Mouse (Mus musculus): ENCODE measurements around the gene Dennd1a. TPM values are rescaled to one million over a fixed set of nuclear protein-coding genes. Genes with fewer than 3 reads are reported as not detected.

The Dennd1a gene
- total RNA-seq, 1 experiment from 2014 or later, result 16.1 TPM

DNA sequence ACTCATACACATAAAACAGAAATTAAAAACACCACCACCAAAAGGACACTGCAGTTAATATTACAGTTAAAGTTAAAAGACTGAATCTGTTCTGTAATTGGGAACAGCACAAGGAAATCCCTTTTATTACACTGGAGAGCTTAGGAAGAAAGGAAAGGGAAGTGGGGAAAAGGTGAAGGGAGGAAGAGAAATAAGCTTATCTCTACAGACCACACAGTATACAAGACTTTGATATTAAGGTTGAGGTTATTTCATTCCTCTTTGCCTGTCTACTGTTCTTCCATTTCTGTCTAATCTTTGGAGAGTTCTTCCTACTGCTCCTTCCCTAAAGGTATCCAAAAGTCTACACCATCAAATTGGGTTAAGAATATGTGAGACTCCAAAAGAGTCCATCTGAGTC lies 28.1 kb downstream of the Dennd1a start:
- ATAC-seq (replicated peaks; ENCODE audit: insufficient number of reproducible peaks, low FRiP score, low TSS enrichment, poor library complexity, severe bottlenecking), result no peak

DNA sequence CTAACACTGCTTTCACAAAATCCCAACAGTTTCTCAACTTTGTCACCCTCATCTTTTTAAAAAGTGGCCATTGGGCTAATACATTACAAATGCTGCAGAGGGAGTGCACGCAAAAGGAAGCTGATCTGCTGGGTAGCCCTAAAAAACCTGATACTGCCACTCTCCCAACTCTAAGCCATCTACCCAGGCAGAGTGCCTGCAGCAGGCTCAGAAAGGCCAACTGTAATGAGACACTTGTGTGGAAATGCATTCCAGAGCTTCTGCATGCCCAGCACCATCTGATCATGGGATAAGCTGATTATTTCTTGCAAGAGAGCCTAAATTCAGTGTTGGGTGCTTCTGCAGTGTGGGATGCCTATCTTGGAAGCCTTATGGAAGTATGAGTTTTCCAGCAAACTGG lies 49.6 kb downstream of the Dennd1a start:
- ATAC-seq (replicated peaks; ENCODE audit: insufficient number of reproducible peaks, low FRiP score, low TSS enrichment, poor library complexity, severe bottlenecking), result no peak

DNA sequence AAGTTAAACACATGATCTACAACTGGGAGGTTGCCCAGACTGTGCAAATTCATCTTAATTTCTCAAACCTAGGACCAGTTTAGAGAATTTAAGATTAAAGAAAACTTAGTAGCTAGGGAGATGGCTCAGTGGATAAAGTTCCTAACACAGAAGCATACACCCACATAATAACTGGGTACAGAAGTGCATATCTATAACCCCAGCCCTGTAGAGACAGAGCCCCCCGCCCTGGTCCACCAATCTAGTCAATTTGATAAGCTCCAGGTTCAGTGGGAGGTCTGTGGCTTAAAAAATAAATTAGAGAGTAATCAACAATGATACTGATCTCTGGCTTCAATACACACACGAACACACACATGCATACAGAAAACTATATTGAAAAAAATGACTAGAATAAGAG lies 51.6 kb downstream of the Dennd1a start:
- no peak for ATAC-seq (replicated peaks; ENCODE audit: insufficient number of reproducible peaks, low FRiP score, low TSS enrichment, poor library complexity, severe bottlenecking)

DNA sequence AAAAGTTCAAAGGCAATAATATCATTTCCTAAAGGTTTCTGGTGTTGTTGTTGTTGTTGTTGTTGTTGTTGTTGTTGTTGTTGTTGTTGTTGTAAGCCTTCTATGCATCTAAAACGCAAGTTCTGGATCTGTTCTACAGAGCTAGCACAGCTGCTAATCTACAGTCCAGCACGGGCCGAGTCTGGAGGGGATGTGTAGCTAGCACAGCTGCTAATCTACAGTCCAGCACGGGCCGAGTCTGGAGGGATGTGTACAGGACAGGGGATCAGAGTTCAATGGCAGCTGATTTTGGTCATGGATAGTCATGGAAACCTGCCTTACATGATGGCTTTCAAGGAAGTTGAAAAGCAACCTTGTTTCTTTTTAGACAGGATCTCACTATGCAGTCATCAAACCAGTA lies 57.3 kb downstream of the Dennd1a start:
- ATAC-seq (replicated peaks; ENCODE audit: insufficient number of reproducible peaks, low FRiP score, low TSS enrichment, poor library complexity, severe bottlenecking), result no peak

DNA sequence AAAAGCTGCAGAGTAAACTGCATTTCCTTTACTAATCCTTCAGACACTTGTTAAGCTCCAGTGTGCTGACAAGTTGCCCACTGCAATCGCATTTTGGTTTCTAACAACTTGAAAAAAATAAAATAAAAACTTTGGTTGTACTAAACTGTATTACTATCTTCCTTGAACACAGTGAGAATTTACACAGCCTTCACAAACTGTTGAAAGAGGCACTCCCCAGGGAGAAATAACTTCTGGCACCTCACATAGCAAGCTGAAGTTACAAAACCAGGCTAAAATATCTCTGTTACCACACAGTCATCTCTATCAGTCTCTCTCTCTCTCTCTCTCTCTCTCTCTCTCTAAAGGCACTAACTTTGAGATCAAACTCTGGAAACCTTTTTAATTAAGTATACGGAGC lies 63.4 kb downstream of the Dennd1a start:
- no peak for ATAC-seq (replicated peaks; ENCODE audit: insufficient number of reproducible peaks, low FRiP score, low TSS enrichment, poor library complexity, severe bottlenecking)

DNA sequence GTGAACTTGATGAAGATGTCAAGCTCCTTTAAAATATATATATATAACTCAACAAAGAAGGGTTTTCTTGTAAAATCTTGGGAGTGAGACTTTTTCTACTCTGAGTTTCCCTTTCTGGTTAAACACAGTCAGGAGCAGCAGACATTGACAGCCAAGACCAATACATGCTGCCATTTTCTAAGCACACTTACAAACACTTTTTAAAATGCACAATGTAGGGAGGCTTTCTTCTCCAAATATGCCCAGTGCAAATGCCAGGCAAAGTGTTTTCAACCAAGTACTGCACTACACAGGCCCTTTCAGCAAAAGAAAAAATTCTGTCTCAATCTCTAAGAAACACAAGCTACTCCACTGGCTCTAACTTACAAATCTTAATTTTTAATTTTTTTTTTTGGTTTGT lies 65.7 kb downstream of the Dennd1a start:
- ATAC-seq (replicated peaks; ENCODE audit: insufficient number of reproducible peaks, low FRiP score, low TSS enrichment, poor library complexity, severe bottlenecking), result no peak

DNA sequence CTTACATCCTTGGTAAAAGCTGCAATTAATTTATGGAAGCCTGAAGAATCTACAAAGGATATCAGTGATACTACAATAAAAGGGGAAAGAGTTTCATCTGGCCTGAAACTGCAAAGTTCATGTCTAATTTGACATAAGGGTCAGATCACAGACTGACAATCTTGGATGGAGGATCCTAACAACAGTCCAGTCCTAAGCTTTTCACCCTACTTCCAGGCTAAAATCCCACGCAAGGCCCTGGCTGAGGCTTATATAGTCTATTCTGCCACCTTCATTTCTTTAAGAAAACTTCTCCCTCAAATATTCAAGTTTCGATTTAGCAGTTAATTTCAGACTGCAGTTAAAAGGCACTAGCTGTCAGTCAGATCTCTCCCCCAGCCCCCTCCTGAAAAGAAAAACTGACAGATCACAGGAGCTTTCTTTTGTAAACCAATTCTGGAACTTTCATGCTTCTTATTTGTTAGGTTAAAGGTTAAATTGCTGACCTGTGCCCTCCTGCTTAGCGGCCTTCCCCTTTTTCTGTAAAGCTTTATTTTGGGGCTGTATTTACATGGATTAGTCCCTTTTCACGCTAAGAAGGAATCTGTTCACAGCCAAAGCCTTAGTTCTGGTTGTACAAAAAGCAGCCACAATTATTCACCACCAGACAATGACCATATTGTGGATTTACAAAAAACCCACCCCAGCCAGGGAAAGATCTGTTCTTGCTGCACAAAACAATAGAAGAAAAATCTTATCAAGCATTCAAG lies 66.3 kb downstream of the Dennd1a start:
- no peak for ATAC-seq (replicated peaks; ENCODE audit: insufficient number of reproducible peaks, low FRiP score, low TSS enrichment, poor library complexity, severe bottlenecking)

DNA sequence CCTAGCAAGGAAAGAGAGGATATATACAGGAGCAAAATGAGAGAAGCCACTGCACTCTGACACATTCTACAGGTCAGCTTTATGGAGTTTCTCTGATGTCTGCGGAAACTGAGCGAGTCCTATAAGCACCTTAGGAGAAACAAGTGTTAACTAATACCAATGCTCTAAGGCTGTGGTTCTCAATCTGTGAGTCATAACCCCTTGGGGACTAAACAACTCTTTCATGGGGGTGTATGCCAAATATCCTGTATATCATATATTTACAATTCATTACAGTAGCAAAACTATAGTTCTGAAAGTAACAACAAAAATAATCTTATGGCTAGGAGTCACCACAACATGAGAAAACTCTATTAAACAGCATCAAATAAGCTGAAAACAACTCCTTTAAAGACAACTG lies 67.5 kb downstream of the Dennd1a start:
- no peak for ATAC-seq (replicated peaks; ENCODE audit: insufficient number of reproducible peaks, low FRiP score, low TSS enrichment, poor library complexity, severe bottlenecking)

DNA sequence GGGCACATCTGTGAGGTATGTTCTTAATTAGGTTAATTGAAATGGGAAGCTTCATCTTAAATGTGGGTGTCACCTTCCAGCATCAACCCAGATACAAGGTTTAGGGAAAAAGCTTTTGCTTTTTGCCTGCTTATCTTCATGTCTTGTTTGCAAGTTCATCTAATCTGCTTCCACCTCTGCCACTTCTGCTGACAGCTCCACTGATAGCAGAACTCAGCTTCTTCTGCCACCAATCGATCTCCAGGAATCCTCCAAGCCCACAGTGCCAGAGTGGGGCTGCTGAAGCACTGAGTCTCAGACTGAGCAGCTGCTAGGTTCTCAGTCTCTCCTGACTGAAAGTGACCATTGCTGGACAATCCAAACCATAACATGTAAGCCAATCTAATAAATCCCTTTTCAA lies 74.1 kb downstream of the Dennd1a start:
- no peak for ATAC-seq (replicated peaks; ENCODE audit: insufficient number of reproducible peaks, low FRiP score, low TSS enrichment, poor library complexity, severe bottlenecking)

DNA sequence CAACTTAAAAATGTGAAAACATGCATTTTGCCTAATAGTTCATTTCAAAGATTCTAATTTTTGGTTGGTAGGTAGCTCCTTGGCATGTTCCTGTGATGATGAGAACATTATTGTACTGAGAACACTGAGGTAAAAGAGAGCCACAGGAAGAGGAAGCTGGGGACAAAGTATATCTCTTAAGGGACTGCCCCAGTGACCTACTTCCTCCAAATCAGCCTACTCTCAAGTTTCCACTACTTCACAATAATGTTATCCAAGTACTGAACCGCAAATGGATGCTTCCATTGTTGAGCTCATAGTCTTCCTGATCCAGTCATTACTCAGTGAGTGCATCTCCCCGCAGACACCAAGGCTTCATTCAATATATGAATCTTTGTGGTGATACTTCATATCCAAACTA lies 75.8 kb downstream of the Dennd1a start:
- ATAC-seq (replicated peaks; ENCODE audit: insufficient number of reproducible peaks, low FRiP score, low TSS enrichment, poor library complexity, severe bottlenecking), result peak; percentile 84

DNA sequence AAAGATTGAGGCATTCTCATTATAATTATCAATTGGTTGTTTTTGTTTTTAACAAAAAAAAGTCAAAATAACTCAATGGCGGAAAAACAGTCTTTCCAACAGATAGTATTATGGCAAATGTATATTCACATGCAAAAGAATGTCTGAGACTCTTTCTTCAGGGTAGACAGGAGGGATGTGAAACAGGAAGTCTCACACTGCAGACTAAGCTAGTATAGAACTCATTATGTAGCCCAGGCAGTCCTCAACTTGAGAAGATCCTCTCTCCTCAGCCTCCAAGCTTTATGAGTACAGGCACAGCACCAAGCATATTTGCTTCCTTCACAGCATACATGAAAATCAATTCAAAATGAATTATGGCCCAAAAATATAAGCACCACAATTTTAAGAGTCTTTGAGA lies 79.4 kb downstream of the Dennd1a start:
- ATAC-seq (replicated peaks; ENCODE audit: insufficient number of reproducible peaks, low FRiP score, low TSS enrichment, poor library complexity, severe bottlenecking), result no peak

DNA sequence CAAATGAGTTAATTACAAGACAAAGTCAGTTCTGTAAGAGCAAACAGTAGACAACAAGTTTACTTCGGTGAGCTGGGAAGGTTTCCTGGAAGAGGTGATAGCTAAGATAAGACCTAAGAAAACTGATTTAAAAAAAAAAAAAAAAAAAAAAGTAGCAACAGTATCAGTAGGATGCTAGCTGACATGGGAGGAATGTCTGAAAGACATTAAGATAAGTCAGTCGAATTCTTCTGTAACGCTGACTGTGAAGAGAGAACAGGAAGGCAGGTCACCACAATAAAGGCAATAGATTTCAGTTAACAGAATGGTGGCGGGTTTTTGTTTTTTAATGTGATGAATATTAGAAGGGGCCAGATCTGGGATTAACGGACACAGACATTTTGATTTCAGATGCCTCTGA lies 81.9 kb downstream of the Dennd1a start:
- ATAC-seq (replicated peaks; ENCODE audit: insufficient number of reproducible peaks, low FRiP score, low TSS enrichment, poor library complexity, severe bottlenecking), result no peak

DNA sequence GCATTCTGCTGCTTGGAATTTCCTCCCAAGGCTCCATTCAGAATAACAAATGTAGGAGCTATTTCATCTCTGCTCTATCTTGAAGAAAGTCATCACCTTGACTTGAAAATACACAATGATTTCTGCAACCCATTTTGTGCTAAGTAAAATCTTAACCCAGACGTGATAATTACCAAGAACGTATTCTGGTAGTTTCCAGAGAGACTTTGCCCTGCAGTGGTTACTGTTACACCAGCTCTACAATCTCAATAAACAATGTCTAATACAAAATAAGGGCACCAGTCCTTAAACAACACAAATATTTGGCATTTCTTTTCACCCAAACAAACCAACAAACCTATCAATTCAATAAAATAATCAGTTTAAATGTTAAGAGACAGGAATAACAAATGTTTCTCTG lies 82.5 kb downstream of the Dennd1a start:
- no peak for ATAC-seq (replicated peaks; ENCODE audit: insufficient number of reproducible peaks, low FRiP score, low TSS enrichment, poor library complexity, severe bottlenecking)

DNA sequence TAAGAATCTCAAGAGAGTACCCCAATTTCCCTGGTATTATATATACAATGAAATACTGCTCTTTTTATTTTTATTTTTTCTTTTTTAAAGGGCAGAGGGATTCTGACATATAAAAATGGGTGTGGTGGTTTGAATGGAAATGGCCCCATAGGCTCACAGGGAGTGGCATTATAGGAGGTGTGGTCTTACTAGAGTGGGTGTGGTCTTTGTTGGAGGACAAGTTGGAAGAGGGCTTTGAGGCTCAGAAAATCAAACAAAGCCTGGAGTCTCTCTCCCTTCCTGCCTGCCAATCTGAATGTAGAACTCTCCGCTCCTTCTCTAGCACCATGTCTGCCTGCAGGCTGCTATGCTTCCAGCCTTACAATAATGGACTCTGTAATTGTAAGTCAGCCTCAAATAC lies 89.1 kb downstream of the Dennd1a start:
- no peak for ATAC-seq (replicated peaks; ENCODE audit: insufficient number of reproducible peaks, low FRiP score, low TSS enrichment, poor library complexity, severe bottlenecking)

DNA sequence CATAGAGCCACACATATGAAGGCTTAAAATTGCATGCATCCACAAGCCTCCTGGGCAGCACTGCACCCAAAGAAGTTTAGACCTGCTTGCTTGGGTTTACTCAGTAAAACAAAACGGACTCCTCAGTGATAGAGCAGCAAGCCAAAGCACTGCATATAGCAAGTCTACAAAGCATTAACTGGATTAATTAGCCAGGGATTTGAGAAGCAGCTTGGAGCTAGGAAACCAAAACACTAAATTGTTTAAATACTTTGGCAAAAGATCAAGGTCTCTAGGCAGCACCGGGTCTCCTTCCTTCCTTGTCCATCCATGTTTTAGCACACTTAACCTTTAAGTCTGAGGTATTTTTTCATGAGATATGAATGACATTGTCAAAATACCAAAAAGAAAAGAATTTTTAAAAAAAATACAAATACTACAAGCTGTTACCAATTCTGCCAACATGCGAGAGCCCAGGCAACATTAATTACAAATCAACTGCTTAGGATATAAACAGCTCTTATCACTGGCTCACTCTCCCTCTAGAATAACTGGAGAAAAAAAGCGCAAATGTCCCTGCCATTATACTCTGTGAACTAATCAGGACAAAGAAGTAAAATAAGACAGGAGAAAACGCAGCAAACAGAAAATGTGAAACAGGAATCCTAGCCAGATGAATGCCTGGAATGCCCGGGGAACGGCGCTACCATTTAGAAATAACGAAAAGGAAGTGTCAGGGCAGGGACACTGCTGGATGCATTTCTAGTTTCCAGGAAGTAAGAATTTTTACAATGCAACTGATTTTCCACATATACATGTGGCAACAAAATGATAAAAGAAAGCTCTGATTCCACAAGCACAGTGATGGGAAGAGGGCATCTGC lies 90.8 kb downstream of the Dennd1a start:
- ATAC-seq (replicated peaks; ENCODE audit: insufficient number of reproducible peaks, low FRiP score, low TSS enrichment, poor library complexity, severe bottlenecking), result no peak

DNA sequence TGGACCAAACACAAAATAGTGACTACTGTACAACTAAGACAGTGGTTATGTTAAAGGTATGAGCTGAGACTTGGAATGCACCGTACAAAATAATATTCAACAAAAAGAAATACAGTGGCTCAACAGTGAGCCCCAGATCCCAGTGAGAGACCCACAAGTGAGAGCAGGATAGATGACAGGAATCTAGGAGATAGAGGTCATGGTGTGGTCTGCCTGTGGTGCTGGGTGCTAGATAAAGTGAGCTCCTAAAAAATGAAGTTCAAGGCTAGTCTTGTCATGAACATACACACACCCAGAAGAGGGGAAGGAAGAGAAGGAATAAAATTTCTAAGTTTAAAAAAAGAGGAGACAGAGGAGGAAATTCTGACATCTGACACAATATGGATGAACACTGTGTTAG lies 95.2 kb downstream of the Dennd1a start:
- no peak for ATAC-seq (replicated peaks; ENCODE audit: insufficient number of reproducible peaks, low FRiP score, low TSS enrichment, poor library complexity, severe bottlenecking)

DNA sequence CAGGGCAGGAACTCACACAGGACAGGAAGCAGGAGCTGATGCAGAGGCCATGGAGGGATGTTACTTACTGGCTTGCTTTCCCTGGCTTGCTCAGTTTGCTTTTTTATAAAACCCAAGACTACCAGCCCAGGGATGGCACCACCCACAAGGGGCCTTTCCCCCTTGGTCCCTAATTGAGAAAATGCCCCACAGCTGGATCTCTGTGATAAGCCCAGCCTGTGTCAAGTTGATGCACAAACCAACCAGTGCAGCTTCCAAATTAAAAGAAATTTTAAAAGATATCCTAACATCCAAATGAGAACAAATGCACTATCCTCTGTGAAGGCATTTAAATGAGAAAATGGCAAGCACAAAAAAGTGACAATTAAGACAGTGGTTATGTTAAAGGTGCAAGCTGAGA lies 95.6 kb downstream of the Dennd1a start:
- ATAC-seq (replicated peaks; ENCODE audit: insufficient number of reproducible peaks, low FRiP score, low TSS enrichment, poor library complexity, severe bottlenecking), result no peak

DNA sequence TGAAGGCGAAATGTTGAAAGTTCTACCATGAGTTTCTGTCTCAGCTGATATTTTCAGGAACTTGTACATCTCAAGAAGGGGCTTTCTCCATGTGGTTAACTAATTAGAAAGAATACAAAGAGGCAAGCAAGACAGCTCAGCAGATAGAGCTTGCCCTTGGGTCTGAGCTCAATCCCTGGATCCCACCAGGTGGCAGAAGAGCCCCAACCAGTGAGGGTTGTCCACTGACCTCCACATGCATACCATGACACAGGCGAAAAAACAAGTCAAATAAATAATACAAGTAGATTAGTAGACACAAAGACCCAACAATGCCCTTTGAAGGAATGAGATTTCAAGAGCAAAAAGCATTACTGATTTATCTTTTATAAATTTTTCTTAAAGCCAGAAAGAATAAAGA lies 100.8 kb downstream of the Dennd1a start:
- ATAC-seq (replicated peaks; ENCODE audit: insufficient number of reproducible peaks, low FRiP score, low TSS enrichment, poor library complexity, severe bottlenecking), result no peak

DNA sequence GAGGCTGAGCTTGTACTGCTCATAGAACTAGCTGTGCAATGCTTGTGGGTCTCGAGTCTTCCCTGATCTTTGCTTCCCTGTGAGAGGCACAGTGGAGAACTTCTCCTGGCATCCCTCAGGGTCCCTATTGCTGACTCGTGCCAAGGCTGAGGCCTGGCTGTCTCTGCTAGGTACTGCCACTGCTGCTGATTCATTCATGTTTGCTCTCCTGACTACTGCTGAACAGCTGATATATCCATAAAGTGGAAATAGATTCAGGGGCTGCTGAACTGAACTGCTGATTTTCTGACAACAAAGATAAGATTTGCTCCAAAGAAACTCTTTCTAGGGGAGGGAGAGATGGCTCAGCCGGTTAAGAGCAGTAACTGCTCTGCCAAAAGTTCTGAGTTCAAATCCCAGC lies 102.2 kb downstream of the Dennd1a start:
- no peak for ATAC-seq (replicated peaks; ENCODE audit: insufficient number of reproducible peaks, low FRiP score, low TSS enrichment, poor library complexity, severe bottlenecking)

DNA sequence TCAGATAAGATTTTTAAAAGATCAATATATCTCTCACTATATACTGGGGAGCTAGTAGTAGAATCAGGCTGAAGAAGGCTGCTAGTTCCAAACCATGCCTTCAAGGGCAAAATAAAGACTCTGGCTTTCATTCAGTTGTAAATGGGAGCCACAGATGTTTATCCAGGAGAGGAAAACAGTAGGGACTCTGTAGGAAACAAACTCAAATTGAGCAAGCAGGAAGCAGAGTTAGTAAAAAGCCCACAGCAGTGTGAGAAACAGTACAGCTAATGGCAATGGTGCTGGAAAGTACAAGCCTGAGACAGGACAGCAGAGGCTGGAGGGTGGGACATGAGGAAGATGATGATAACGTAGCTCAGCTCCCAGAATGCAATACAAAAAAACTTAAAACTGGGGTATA lies 103.3 kb downstream of the Dennd1a start:
- ATAC-seq (replicated peaks; ENCODE audit: insufficient number of reproducible peaks, low FRiP score, low TSS enrichment, poor library complexity, severe bottlenecking), result no peak

Measured in monocyte, adult 5-6 weeks (primary cell).